8 mouse cellular contexts compared by ENCODE assay signal in genomic region chr19:5770925-5771860, GRCm38 (mm10). TPM values are rescaled to one million over a fixed set of nuclear protein-coding genes. Genes with fewer than 3 reads are reported as not detected.
A peak's percentile ranks its signal among the peaks of the same experiment; 100 is the strongest.
DNase-seq lines count a peak whose midpoint lies in the region; ATAC-seq and TF ChIP-seq lines count a peak whose summit lies in the region.

Gene Scyl1 (minus strand): TSS chr19:5771419.

- intact Hi-C loops in heart, adult 2 months (cut with DNase I) = loop anchor here (2.0 kb wide), 1 partner anchor 42 kb away; the partner anchor contains the start of gene Fam89b

- WGBS in embryonic facial prominence, embryonic 14.5 days = 3% methylated on average over 14 of the region's 64 CpGs
- WGBS in heart, adult 2 months = under 1% methylated on average over 64 of the region's 64 CpGs
- WGBS in limb, embryonic 12.5 days = 1% methylated on average over 63 of the region's 64 CpGs
- WGBS in midbrain, embryonic 14.5 days = under 1% methylated on average over 64 of the region's 64 CpGs

- peak within 1 kb of the TSS; percentile 81 for H3K4me2 ChIP-seq in embryonic facial prominence, embryonic 14.5 days (ENCODE audit: low read depth, low read length)
- peak within 1 kb of the TSS; percentile 83 for H3K4me2 ChIP-seq in limb, embryonic 12.5 days
- H3K4me2 ChIP-seq in midbrain, embryonic 14.5 days (ENCODE audit: low read length) = peak within 1 kb of the TSS; percentile 89

- no peak for TF ChIP-seq EP300 in heart, adult 2 months (IDR thresholded peaks at IDR 0.05; ENCODE audit: insufficient read depth, low read depth, low read length)

- peaks cover 38% of the 10 kb centered on the region for H3K36me3 ChIP-seq in embryonic facial prominence, embryonic 14.5 days (ENCODE audit: control insufficient read depth, insufficient read depth, low read length)
- no peaks in the 10 kb centered on the region; the same call in 1 of the 2 replicates for H3K36me3 ChIP-seq in heart, adult 2 months (ENCODE audit: control insufficient read depth, insufficient read depth, low read length)
- peaks cover 35% of the 10 kb centered on the region for H3K36me3 ChIP-seq in limb, embryonic 12.5 days
- H3K36me3 ChIP-seq in midbrain, embryonic 14.5 days (ENCODE audit: control insufficient read depth, insufficient read depth, low read length) = peaks cover 22% of the 10 kb centered on the region

- H3K9ac ChIP-seq in embryonic facial prominence, embryonic 14.5 days (ENCODE audit: low read depth, low read length) = peak within 1 kb of the TSS; percentile 94
- H3K9ac ChIP-seq in heart, adult 2 months (ENCODE audit: low read depth, low read length) = peak within 1 kb of the TSS; percentile 91
- H3K9ac ChIP-seq in limb, embryonic 12.5 days (replicated peaks) = peak within 1 kb of the TSS; percentile 92
- H3K9ac ChIP-seq in midbrain, embryonic 14.5 days (replicated peaks; ENCODE audit: low read length) = peak within 1 kb of the TSS; percentile 82

- peak within 1 kb of the TSS; percentile 82 for H3K4me3 ChIP-seq in embryonic facial prominence, embryonic 14.5 days (ENCODE audit: low read depth, low read length)
- peak within 1 kb of the TSS; percentile 98 for H3K4me3 ChIP-seq in heart, adult 2 months
- peak within 1 kb of the TSS; percentile 88 for H3K4me3 ChIP-seq in limb, embryonic 12.5 days (replicated peaks)
- H3K4me3 ChIP-seq in midbrain, embryonic 14.5 days (replicated peaks; ENCODE audit: low read depth, low read length) = peak within 1 kb of the TSS; percentile 68

- TF ChIP-seq CTCF in heart, adult 2 months (IDR thresholded peaks at IDR 0.05) = no peak

- peak; percentile 96 for ATAC-seq in embryonic facial prominence, embryonic 14.5 days (ENCODE audit: low read depth)
- peak; percentile 91 for ATAC-seq in limb, embryonic 12.5 days (ENCODE audit: insufficient number of reproducible peaks, insufficient read depth, low FRiP score, low TSS enrichment, low read depth)
- peak; percentile 96 for ATAC-seq in midbrain, embryonic 14.5 days (ENCODE audit: low FRiP score, low TSS enrichment)

- H3K27me3 ChIP-seq in embryonic facial prominence, embryonic 14.5 days (replicated peaks; ENCODE audit: control insufficient read depth, insufficient read depth, low read length) = 0 out of 2 replicates have a peak, but pooled peaks cover 2% of the 10 kb centered on the region
- no peaks in the 10 kb centered on the region for H3K27me3 ChIP-seq in heart, adult 2 months (ENCODE audit: control insufficient read depth, insufficient read depth, low read length)
- H3K27me3 ChIP-seq in limb, embryonic 12.5 days = no peaks in the 10 kb centered on the region
- H3K27me3 ChIP-seq in midbrain, embryonic 14.5 days (ENCODE audit: control insufficient read depth, insufficient read depth, low read length) = no peaks in the 10 kb centered on the region

- peak; percentile 56 for TF ChIP-seq POLR2A in heart, adult 2 months (IDR thresholded peaks at IDR 0.05; ENCODE audit: insufficient read depth, low read depth, low read length)

- H3K27ac ChIP-seq in embryonic facial prominence, embryonic 14.5 days (replicated peaks; ENCODE audit: low read depth, low read length) = peak within 1 kb of the TSS; percentile 81
- H3K27ac ChIP-seq in heart, adult 2 months = peak within 1 kb of the TSS; percentile 99
- peak within 1 kb of the TSS; percentile 87 for H3K27ac ChIP-seq in limb, embryonic 12.5 days
- peak within 1 kb of the TSS; percentile 81 for H3K27ac ChIP-seq in midbrain, embryonic 14.5 days (replicated peaks; ENCODE audit: low read depth, low read length)

- no peaks in the 10 kb centered on the region for H3K9me3 ChIP-seq in embryonic facial prominence, embryonic 14.5 days (ENCODE audit: control insufficient read depth, low read length)
- H3K9me3 ChIP-seq in limb, embryonic 12.5 days = no peaks in the 10 kb centered on the region
- H3K9me3 ChIP-seq in midbrain, embryonic 14.5 days (ENCODE audit: control insufficient read depth, low read length) = no peaks in the 10 kb centered on the region

- DNase-seq in 3134 (ENCODE audit: extremely low read depth, insufficient read length, low spot score) = peak; percentile 92
- DNase-seq in adrenal gland, postnatal 4 days (ENCODE audit: low spot score in 2 of 2) = peak; percentile 95 to 97
- peak; percentile 89 for DNase-seq in embryonic facial prominence, embryonic 14.5 days (ENCODE audit: low spot score)
- peak; percentile 96 to 99 for DNase-seq in heart, adult 2 months
- peak; percentile 95 to 97 for DNase-seq in kidney, adult 8-10 months
- peak; percentile 93 for DNase-seq in midbrain, embryonic 14.5 days
- peak; percentile 96 for DNase-seq in spleen, adult 12 weeks (ENCODE audit: low spot score)

- peaks cover 9% of the 10 kb centered on the region for H3K4me1 ChIP-seq in embryonic facial prominence, embryonic 14.5 days (ENCODE audit: control insufficient read depth, insufficient read depth, low read length)
- peaks cover 5% of the 10 kb centered on the region for H3K4me1 ChIP-seq in heart, adult 2 months (ENCODE audit: control insufficient read depth, insufficient read depth, low read length)
- peaks cover 17% of the 10 kb centered on the region for H3K4me1 ChIP-seq in limb, embryonic 12.5 days (replicated peaks)
- peaks cover 12% of the 10 kb centered on the region for H3K4me1 ChIP-seq in midbrain, embryonic 14.5 days (ENCODE audit: control insufficient read depth, insufficient read depth, low read length)

- no peaks in the 10 kb centered on the region for H3K79me2 ChIP-seq in heart, adult 2 months (replicated peaks; ENCODE audit: control insufficient read depth, insufficient read depth, low read length)

RNA-seq across cellular contexts. Expression of gene Scyl1, which starts in this region (rescaled TPM):
- 100 to 1,000 TPM; 105 to 110 TPM for total RNA-seq in adrenal gland, postnatal 4 days (2021)
- polyA plus RNA-seq in embryonic facial prominence, embryonic 14.5 days (2014; fragmentation: Nextera tagmentation; extraction: Ambion mirVana) = 78.3 and 79.8 TPM in 2 replicates
- 10 to 100 TPM; 57.2 to 70.0 TPM for total RNA-seq in heart, adult 2 months (2021)
- polyA plus RNA-seq in heart, adult 2 months (2012; rRNA removed) = 95.6 and 113 TPM in 2 replicates
- 74.9 and 78.0 TPM in 2 replicates for polyA plus RNA-seq in limb, embryonic 12.5 days (2016; fragmentation: Nextera tagmentation; extraction: Ambion mirVana)
- polyA plus RNA-seq in midbrain, embryonic 14.5 days (2014; fragmentation: Nextera tagmentation; extraction: Ambion mirVana) = 73.5 and 78.2 TPM in 2 replicates

Comparison
In these comparisons a context has a peak if more than half of its experiments do, and no peak if none do; other contexts are left out.
1. Peak in every context shown above with its lines: DNase-seq, ATAC-seq, H3K4me3 ChIP-seq and H3K27ac ChIP-seq.